Mouse (Mus musculus) intestine, embryonic 16.5 days (tissue): Measurements from ENCODE around the gene Tuba1b. TPM values are rescaled to one million over a fixed set of nuclear protein-coding genes. Genes with fewer than 3 reads are reported as not detected.

Experiments
- ATAC-seq: fragments of 200-750 bp; cut with Nextera tagmentation; 2 replicates; pipeline ENCODE4 v1.8.0; 2017; ENCODE audit warnings: moderate TSS enrichment, moderate library complexity
- H3K27ac ChIP-seq: fragments of 300-500 bp; sonication (generic); 2 replicates; pipeline ENCODE4 v1.5.1; 2014; ENCODE audit warnings: mild to moderate bottlenecking, low read length
- H3K27me3 ChIP-seq: fragments of 300-500 bp; sonication (generic); replicated peaks from 2 replicates; pipeline ENCODE4 v1.6.1; 2014; ENCODE audit warnings: low read length, control low read depth, mixed read lengths; ENCODE audit not compliant: control insufficient read depth, insufficient read depth
- H3K36me3 ChIP-seq: fragments of 300-500 bp; sonication (generic); 2 replicates; pipeline ENCODE4 v1.6.1; 2014; ENCODE audit warnings: low read length, control low read depth; ENCODE audit not compliant: control insufficient read depth, insufficient read depth
- H3K4me1 ChIP-seq: fragments of 300-500 bp; sonication (generic); 2 replicates; pipeline ENCODE4 v1.6.1; 2014; ENCODE audit warnings: low read length, control low read depth, mixed read lengths; ENCODE audit not compliant: control insufficient read depth, insufficient read depth
- H3K4me2 ChIP-seq: fragments of 300-500 bp; sonication (generic); 2 replicates; pipeline ENCODE4 v1.6.1; 2014; ENCODE audit warnings: low read depth, low read length, control low read depth
- H3K4me3 ChIP-seq: fragments of 300-500 bp; sonication (generic); 2 replicates; pipeline ENCODE4 v1.5.1; 2014; ENCODE audit warnings: mild to moderate bottlenecking, low read length
- H3K9ac ChIP-seq: fragments of 300-500 bp; sonication (generic); 2 replicates; pipeline ENCODE4 v1.6.1; 2014; ENCODE audit warnings: low read depth, low read length
- H3K9me3 ChIP-seq: fragments of 300-500 bp; sonication (generic); 2 replicates; pipeline ENCODE4 v1.6.1; 2016; ENCODE audit warnings: low read length, control low read depth; ENCODE audit not compliant: control insufficient read depth
- WGBS: fragments of 180-500 bp; shearing (Covaris S2); extraction: QIAGEN DNeasy Blood & Tissue Kit; methylation state at CpG from one replicate; pipeline ENCODE4 v1.1.7; 2014; 5-methylcytosine and 5-hydroxymethylcytosine counted together
- polyA plus RNA-seq: library from polyadenylated mRNA; unstranded; fragments of >200 nt; fragmentation: Nextera tagmentation; extraction: Ambion mirVana; gene quantifications from 2 replicates; pipeline ENCODE4 v1.2.1, GENCODE M21; 2015

Gene Tuba1b
- polyA plus RNA-seq, 1 experiment from 2014 or later: 1,322 TPM

- Histone ChIP-seq H3K27ac (no peak overlapping the region), H3K4me3 (no peak overlapping the region), H3K4me2 (peak overlapping the region; percentile 82; the same call in 1 of the 2 replicates), H3K9ac (0 out of 2 replicates have a peak overlapping the region, but pooled peaks have one; percentile 77), H3K4me1 (peaks cover 21% of the 10 kb centered on the region), H3K27me3 (no peaks in the 10 kb centered on the region), H3K9me3 (no peaks in the 10 kb centered on the region), H3K36me3 (peaks cover 12% of the 10 kb centered on the region; the same call in 1 of the 2 replicates)
- no peak for ATAC-seq
- WGBS: 94% methylated on average over 4 of the region's 4 CpGs
Observed at GRCm38 (mm10) chr15:98916016-98916415, 18.3 kb downstream of the Tuba1b start.

DNA sequence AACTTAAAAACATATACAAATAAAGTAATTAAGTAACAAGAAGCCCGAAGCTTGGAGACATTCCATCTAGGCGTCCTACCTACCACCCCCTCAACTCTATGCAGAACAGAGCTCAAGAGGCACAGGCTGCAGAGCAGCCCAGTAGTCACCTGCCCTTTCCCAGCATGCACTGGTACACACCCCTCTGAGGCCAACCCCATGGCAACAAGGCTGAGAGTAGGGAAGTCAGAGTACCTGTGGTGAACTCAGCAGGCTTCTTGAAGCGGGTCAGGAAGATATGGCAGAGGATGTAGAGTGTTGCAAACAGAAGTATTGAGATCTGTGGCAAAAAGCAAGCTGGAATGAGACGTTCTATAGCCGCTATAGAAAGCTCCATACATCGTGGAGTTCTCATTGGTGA, 19.5 kb downstream of the Tuba1b start:
- WGBS: 90% methylated on average over 6 of the region's 6 CpGs
- peaks cover 21% of the 10 kb centered on the region for H3K4me1 ChIP-seq
- H3K36me3 ChIP-seq: peaks cover 14% of the 10 kb centered on the region; the same call in 1 of the 2 replicates
- H3K9ac ChIP-seq: no peak overlapping the region
- no peaks in the 10 kb centered on the region for H3K27me3 ChIP-seq
- H3K27ac ChIP-seq: no peak overlapping the region
- H3K9me3 ChIP-seq: no peaks in the 10 kb centered on the region
- no peak for ATAC-seq
- no peak overlapping the region for H3K4me2 ChIP-seq
- H3K4me3 ChIP-seq: no peak overlapping the region

- Histone ChIP-seq H3K9me3 (no peaks in the 10 kb centered on the region), H3K36me3 (0 out of 2 replicates have a peak, but pooled peaks cover 12% of the 10 kb centered on the region), H3K4me1 (no peaks in the 10 kb centered on the region), H3K4me2 (no peak overlapping the region), H3K27me3 (no peaks in the 10 kb centered on the region), H3K9ac (no peak overlapping the region), H3K4me3 (no peak overlapping the region), H3K27ac (no peak overlapping the region)
- ATAC-seq: no peak
- 31% methylated on average over 10 of the region's 10 CpGs for WGBS
Observed at GRCm38 (mm10) chr15:98904692-98905091, 29.7 kb downstream of the Tuba1b start.

DNA sequence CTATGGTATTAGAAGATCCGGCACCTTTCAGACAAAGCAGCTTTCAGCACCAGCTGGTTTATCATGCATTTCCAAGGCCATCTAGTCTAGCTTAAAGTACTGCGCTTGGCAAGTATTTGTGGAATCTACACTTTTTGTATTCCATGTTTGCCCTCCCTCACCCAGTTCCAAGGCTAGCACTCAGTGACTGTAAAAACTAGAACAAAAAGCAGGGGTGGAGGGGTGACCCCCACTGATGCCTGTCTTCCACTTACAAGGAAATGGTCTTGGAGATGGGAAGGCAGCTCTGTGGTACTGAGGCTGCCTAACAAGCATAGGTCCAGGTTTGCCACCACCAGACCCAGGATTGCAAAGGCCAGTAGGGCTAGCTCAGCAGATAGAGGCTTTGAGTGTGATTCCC, 31.8 kb downstream of the Tuba1b start:
- Histone ChIP-seq H3K4me3 (no peak overlapping the region), H3K27me3 (peaks cover 17% of the 10 kb centered on the region), H3K9ac (no peak overlapping the region), H3K36me3 (0 out of 2 replicates have a peak, but pooled peaks cover 4% of the 10 kb centered on the region), H3K4me2 (no peak overlapping the region), H3K9me3 (no peaks in the 10 kb centered on the region), H3K27ac (no peak overlapping the region), H3K4me1 (peaks cover 5% of the 10 kb centered on the region; the same call in 1 of the 2 replicates)
- WGBS: 87% methylated on average over 2 of the region's 2 CpGs
- ATAC-seq: no peak

- Histone ChIP-seq H3K9me3 (no peaks in the 10 kb centered on the region), H3K4me2 (no peak overlapping the region), H3K36me3 (0 out of 2 replicates have a peak, but pooled peaks cover 4% of the 10 kb centered on the region), H3K9ac (no peak overlapping the region), H3K27ac (no peak overlapping the region), H3K27me3 (peaks cover 27% of the 10 kb centered on the region), H3K4me1 (peaks cover 9% of the 10 kb centered on the region; the same call in 1 of the 2 replicates), H3K4me3 (no peak overlapping the region)
- 53% methylated on average over 1 of the region's 1 CpGs for WGBS
- no peak for ATAC-seq
Observed at GRCm38 (mm10) chr15:98901530-98901929, 32.8 kb downstream of the Tuba1b start.

DNA sequence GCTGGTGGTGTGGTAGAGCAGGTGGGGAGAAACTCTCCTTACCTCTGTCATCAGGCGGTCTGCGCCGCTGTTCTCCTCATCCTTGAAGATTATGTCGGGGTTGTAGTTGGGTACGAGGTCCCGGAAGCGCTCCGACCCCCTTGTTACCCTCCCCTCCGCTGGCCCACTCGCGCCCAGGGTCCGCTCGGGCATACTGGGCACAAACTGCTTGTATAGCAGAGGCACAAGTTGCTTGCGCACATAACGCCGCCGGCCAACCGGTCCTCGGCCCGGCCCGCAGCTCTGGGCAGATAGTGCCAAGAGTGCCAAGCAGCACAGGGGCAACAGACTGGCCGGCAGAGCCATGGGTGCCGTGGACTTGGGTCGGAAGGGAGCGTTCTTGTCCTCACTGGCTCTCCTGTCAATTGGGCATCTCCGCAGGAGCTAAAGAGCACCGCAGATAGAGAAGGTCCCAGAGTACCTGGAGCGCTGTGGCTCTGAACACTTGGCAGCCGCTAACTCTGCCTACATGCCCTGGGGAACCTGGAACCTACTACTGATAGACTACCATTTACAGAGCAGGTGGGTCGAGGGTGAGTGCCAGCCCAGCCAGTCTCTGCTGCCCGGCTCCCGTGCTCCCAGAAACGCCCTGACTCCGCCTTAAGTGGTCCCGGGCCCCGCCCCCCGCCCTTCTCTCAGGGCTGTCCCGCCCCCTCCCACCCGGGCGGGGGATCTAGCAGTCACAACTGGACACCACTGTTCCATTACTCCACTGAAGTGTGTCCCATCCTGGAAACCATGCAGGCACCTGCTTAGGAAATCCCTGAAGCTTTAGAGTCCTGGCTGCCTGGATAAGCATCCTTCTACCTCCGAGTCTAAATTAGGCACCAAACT, 36.2 kb downstream of the Tuba1b start, which contains the start of gene Dhh:
Dhh (minus strand) TSS at position 613 of the 873 bp plus-strand sequence.
- Histone ChIP-seq H3K4me3 (peak within 1 kb of the TSS; percentile 30), H3K9me3 (no peaks in the 10 kb centered on the region), H3K36me3 (no peaks in the 10 kb centered on the region), H3K4me2 (peak within 1 kb of the TSS; percentile 47), H3K4me1 (peaks cover 24% of the 10 kb centered on the region), H3K27me3 (peaks cover 58% of the 10 kb centered on the region), H3K9ac (no peak within 1 kb of the TSS; the same call in 1 of the 2 replicates), H3K27ac (no peak within 1 kb of the TSS)
- no peak for ATAC-seq
- WGBS: under 1% methylated on average over 41 of the region's 41 CpGs

DNA sequence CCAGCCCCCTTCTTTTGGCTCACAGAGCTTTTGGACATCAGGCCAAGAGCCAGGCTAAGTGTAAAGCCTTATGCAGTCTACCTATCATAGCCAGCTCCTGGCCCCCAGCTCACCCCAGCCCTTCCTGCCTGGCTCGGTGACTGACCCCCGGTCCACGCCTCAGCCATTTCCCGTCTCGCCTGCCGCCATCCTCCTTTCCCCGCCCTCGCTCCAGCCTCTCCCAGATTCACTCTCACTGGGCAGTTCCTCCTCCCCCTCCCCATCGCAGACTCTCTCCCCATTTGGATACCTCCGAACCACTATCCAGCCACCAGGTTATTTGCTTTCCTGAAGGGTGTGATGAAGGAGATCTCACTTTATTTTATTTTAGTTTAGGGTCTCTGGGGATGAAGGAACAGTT, 36.9 kb downstream of the Tuba1b start:
- Histone ChIP-seq H3K4me1 (peaks cover 24% of the 10 kb centered on the region), H3K9me3 (no peaks in the 10 kb centered on the region), H3K4me2 (peak overlapping the region; percentile 47), H3K27me3 (peaks cover 60% of the 10 kb centered on the region), H3K9ac (no peak overlapping the region), H3K27ac (no peak overlapping the region), H3K36me3 (no peaks in the 10 kb centered on the region), H3K4me3 (peak overlapping the region; percentile 30)
- no peak for ATAC-seq
- WGBS: 3% methylated on average over 10 of the region's 10 CpGs

GRCm38 (mm10) chr15:98895635-98896589, 38.5 kb downstream of the Tuba1b start:
- Histone ChIP-seq H3K9me3 (no peaks in the 10 kb centered on the region), H3K27me3 (peaks cover 62% of the 10 kb centered on the region), H3K36me3 (no peaks in the 10 kb centered on the region), H3K4me3 (peak overlapping the region; percentile 35), H3K4me1 (peaks cover 24% of the 10 kb centered on the region), H3K4me2 (peak overlapping the region; percentile 52), H3K9ac (peak overlapping the region; percentile 60), H3K27ac (0 out of 2 replicates have a peak overlapping the region, but pooled peaks have one; percentile 19)
- WGBS: 6% methylated on average over 41 of the region's 41 CpGs
- ATAC-seq: peak; percentile 15; the same call in 1 of the 2 replicates
